Mouse (Mus musculus): ENCODE results near the gene Pik3ap1. TPM values are rescaled to one million over a fixed set of nuclear protein-coding genes. Genes with fewer than 3 reads are reported as not detected.
A peak's percentile ranks its signal among the peaks of the same experiment; 100 is the strongest.

The Pik3ap1 gene
- polyA plus RNA-seq, 1 experiment from 2014 or later: 3.0 TPM

- H3K9ac ChIP-seq (replicated peaks; ENCODE audit: low read length): no peak overlapping the region
- H3K36me3 ChIP-seq (replicated peaks; ENCODE audit: control insufficient read depth, insufficient read depth, low read depth, low read length): no peaks in the 10 kb centered on the region
- no peaks in the 10 kb centered on the region for H3K9me3 ChIP-seq (replicated peaks; ENCODE audit: control insufficient read depth, low read length)
- H3K4me2 ChIP-seq (ENCODE audit: low read depth, low read length): no peak overlapping the region
- DNase-seq (ENCODE audit: low spot score) (no peak), ATAC-seq (replicated peaks; ENCODE audit: insufficient number of reproducible peaks, low FRiP score, low TSS enrichment, low read depth) (no peak)
- WGBS: 84% methylated on average over 4 of the region's 4 CpGs
- H3K27ac ChIP-seq (replicated peaks; ENCODE audit: low read depth, low read length): no peak overlapping the region
- H3K4me3 ChIP-seq (ENCODE audit: low read depth, low read length): no peak overlapping the region
- no peaks in the 10 kb centered on the region for H3K4me1 ChIP-seq (ENCODE audit: control insufficient read depth, insufficient read depth, low read length)
- no peaks in the 10 kb centered on the region; the same call in 1 of the 2 replicates for H3K27me3 ChIP-seq (ENCODE audit: control insufficient read depth, insufficient read depth, low read length)
These were observed 102.7 kb downstream of the Pik3ap1 start for GRCm38 (mm10) chr19:41282216-41282615.

GRCm38 (mm10) chr19:41279724-41280244 is 105.1 kb downstream of the Pik3ap1 start:
- Histone ChIP-seq H3K9ac (replicated peaks; ENCODE audit: low read length) (no peak overlapping the region), H3K4me3 (ENCODE audit: low read depth, low read length) (no peak overlapping the region), H3K27me3 (ENCODE audit: control insufficient read depth, insufficient read depth, low read length) (no peaks in the 10 kb centered on the region), H3K4me2 (ENCODE audit: low read depth, low read length) (no peak overlapping the region), H3K4me1 (ENCODE audit: control insufficient read depth, insufficient read depth, low read length) (no peaks in the 10 kb centered on the region), H3K27ac (replicated peaks; ENCODE audit: low read depth, low read length) (no peak overlapping the region), H3K9me3 (replicated peaks; ENCODE audit: control insufficient read depth, low read length) (no peaks in the 10 kb centered on the region), H3K36me3 (replicated peaks; ENCODE audit: control insufficient read depth, insufficient read depth, low read depth, low read length) (no peaks in the 10 kb centered on the region)
- no peak for ATAC-seq (replicated peaks; ENCODE audit: insufficient number of reproducible peaks, low FRiP score, low TSS enrichment, low read depth)
- DNase-seq (ENCODE audit: low spot score): no peak
- 73% methylated on average over 8 of the region's 8 CpGs for WGBS

DNA sequence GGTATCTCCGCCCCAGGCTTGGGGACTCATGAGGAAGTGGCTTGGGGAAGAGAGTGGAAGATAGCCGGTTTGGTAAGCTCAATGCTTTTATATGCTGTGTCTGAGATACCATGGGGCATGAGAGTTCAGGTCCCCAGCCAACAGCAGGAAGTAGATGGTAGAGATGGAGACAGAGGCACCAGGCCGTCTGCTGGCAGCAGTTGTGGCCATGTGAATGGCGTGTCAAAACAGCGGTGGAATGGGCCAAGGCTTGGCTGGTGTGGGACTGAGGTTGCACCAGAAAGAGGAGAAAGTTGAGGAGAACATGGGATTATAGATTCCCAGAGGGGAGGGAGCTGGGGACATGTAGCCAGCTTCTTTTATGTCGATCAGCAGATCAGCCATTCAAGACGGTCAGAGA is 106.3 kb downstream of the Pik3ap1 start:
- WGBS: 87% methylated on average over 7 of the region's 7 CpGs
- Histone ChIP-seq H3K4me3 (ENCODE audit: low read depth, low read length) (no peak overlapping the region), H3K4me2 (ENCODE audit: low read depth, low read length) (no peak overlapping the region), H3K27ac (replicated peaks; ENCODE audit: low read depth, low read length) (no peak overlapping the region), H3K9ac (replicated peaks; ENCODE audit: low read length) (no peak overlapping the region), H3K27me3 (ENCODE audit: control insufficient read depth, insufficient read depth, low read length) (no peaks in the 10 kb centered on the region), H3K36me3 (replicated peaks; ENCODE audit: control insufficient read depth, insufficient read depth, low read depth, low read length) (no peaks in the 10 kb centered on the region), H3K4me1 (ENCODE audit: control insufficient read depth, insufficient read depth, low read length) (no peaks in the 10 kb centered on the region), H3K9me3 (replicated peaks; ENCODE audit: control insufficient read depth, low read length) (no peaks in the 10 kb centered on the region)
- no peak for DNase-seq (ENCODE audit: low spot score)
- no peak for ATAC-seq (replicated peaks; ENCODE audit: insufficient number of reproducible peaks, low FRiP score, low TSS enrichment, low read depth)

DNA sequence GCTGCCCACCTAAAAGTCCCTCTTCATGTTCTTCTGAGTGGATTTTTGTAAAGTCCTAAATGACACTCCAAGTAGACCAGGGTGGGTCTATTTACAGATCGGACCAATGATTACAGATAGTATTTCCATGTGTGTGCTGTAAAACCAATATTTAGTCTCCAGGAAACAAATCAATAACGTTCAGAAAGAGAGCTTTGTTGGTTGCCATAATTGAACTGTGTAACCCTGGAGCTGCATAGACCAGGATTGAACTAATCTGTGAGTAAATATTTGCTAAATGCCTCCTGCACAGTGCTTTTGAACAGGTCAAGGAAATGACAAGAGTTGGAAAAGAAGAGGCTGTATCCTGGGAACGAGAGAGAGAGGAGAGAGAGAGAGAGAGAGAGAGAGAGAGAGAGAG is 109.3 kb downstream of the Pik3ap1 start:
- WGBS: 70% methylated on average over 3 of the region's 3 CpGs
- no peak overlapping the region for H3K27ac ChIP-seq (replicated peaks; ENCODE audit: low read depth, low read length)
- ATAC-seq (replicated peaks; ENCODE audit: insufficient number of reproducible peaks, low FRiP score, low TSS enrichment, low read depth) (no peak), DNase-seq (ENCODE audit: low spot score) (no peak)
- no peaks in the 10 kb centered on the region for H3K27me3 ChIP-seq (ENCODE audit: control insufficient read depth, insufficient read depth, low read length)
- no peaks in the 10 kb centered on the region for H3K4me1 ChIP-seq (ENCODE audit: control insufficient read depth, insufficient read depth, low read length)
- H3K4me3 ChIP-seq (ENCODE audit: low read depth, low read length): no peak overlapping the region
- no peaks in the 10 kb centered on the region for H3K9me3 ChIP-seq (replicated peaks; ENCODE audit: control insufficient read depth, low read length)
- H3K36me3 ChIP-seq (replicated peaks; ENCODE audit: control insufficient read depth, insufficient read depth, low read depth, low read length): no peaks in the 10 kb centered on the region
- no peak overlapping the region for H3K9ac ChIP-seq (replicated peaks; ENCODE audit: low read length)
- no peak overlapping the region for H3K4me2 ChIP-seq (ENCODE audit: low read depth, low read length)

GRCm38 (mm10) chr19:41270906-41271305 is 114.0 kb downstream of the Pik3ap1 start:
- H3K4me1 ChIP-seq (ENCODE audit: control insufficient read depth, insufficient read depth, low read length): no peaks in the 10 kb centered on the region
- H3K4me2 ChIP-seq (ENCODE audit: low read depth, low read length): no peak overlapping the region
- DNase-seq (ENCODE audit: low spot score) (no peak), ATAC-seq (replicated peaks; ENCODE audit: insufficient number of reproducible peaks, low FRiP score, low TSS enrichment, low read depth) (no peak)
- H3K36me3 ChIP-seq (replicated peaks; ENCODE audit: control insufficient read depth, insufficient read depth, low read depth, low read length): no peaks in the 10 kb centered on the region
- H3K4me3 ChIP-seq (ENCODE audit: low read depth, low read length): no peak overlapping the region
- H3K9ac ChIP-seq (replicated peaks; ENCODE audit: low read length): no peak overlapping the region
- 80% methylated on average over 7 of the region's 7 CpGs for WGBS
- no peaks in the 10 kb centered on the region for H3K9me3 ChIP-seq (replicated peaks; ENCODE audit: control insufficient read depth, low read length)
- H3K27me3 ChIP-seq (ENCODE audit: control insufficient read depth, insufficient read depth, low read length): no peaks in the 10 kb centered on the region
- no peak overlapping the region for H3K27ac ChIP-seq (replicated peaks; ENCODE audit: low read depth, low read length)

- H3K4me1 ChIP-seq (ENCODE audit: control insufficient read depth, insufficient read depth, low read length): no peaks in the 10 kb centered on the region
- H3K4me3 ChIP-seq (ENCODE audit: low read depth, low read length): no peak overlapping the region
- H3K9me3 ChIP-seq (replicated peaks; ENCODE audit: control insufficient read depth, low read length): no peaks in the 10 kb centered on the region
- H3K36me3 ChIP-seq (replicated peaks; ENCODE audit: control insufficient read depth, insufficient read depth, low read depth, low read length): no peaks in the 10 kb centered on the region
- DNase-seq (ENCODE audit: low spot score) (peak; percentile 24), ATAC-seq (replicated peaks; ENCODE audit: insufficient number of reproducible peaks, low FRiP score, low TSS enrichment, low read depth) (no peak)
- H3K27me3 ChIP-seq (ENCODE audit: control insufficient read depth, insufficient read depth, low read length): no peaks in the 10 kb centered on the region
- no peak overlapping the region for H3K27ac ChIP-seq (replicated peaks; ENCODE audit: low read depth, low read length)
- no peak overlapping the region for H3K9ac ChIP-seq (replicated peaks; ENCODE audit: low read length)
- WGBS: 72% methylated on average over 9 of the region's 9 CpGs
- no peak overlapping the region for H3K4me2 ChIP-seq (ENCODE audit: low read depth, low read length)
These were observed 114.7 kb downstream of the Pik3ap1 start for GRCm38 (mm10) chr19:41270151-41270727.

DNA sequence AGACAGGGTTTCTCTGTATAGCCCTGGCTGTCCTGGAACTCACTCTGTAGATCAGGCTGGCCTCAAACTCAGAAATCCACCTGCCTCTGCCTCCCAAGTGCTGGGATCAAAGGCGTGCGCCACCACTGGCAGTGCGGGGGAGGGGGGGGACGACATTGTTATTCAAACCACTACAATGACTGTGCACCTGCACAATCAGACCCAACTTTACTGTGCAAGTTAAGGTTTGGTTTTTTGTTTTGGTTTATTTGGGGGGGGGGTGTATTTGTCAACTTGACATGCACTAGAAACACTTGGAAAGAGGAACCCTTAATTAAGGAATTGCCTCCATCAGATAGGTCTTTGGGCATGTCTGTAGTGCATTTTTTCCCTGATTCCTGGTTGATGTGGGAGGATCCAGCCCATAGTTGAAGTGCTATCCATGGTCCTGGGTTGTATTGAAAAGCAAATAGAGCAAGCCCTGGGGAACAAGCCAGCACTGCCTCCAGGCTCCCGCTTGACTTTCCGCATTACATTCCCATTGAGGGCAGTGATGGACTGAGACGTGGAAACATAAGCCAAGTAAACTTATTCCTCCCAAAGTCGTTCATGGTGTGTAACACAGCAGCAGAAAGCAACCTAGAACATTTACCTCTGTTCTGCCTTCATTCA is 118.5 kb downstream of the Pik3ap1 start:
- H3K27me3 ChIP-seq (ENCODE audit: control insufficient read depth, insufficient read depth, low read length): no peaks in the 10 kb centered on the region
- no peaks in the 10 kb centered on the region for H3K4me1 ChIP-seq (ENCODE audit: control insufficient read depth, insufficient read depth, low read length)
- no peak overlapping the region for H3K27ac ChIP-seq (replicated peaks; ENCODE audit: low read depth, low read length)
- WGBS: 56% methylated on average over 8 of the region's 8 CpGs
- ATAC-seq (replicated peaks; ENCODE audit: insufficient number of reproducible peaks, low FRiP score, low TSS enrichment, low read depth) (no peak), DNase-seq (ENCODE audit: low spot score) (no peak)
- no peaks in the 10 kb centered on the region for H3K9me3 ChIP-seq (replicated peaks; ENCODE audit: control insufficient read depth, low read length)
- H3K4me2 ChIP-seq (ENCODE audit: low read depth, low read length): no peak overlapping the region
- no peak overlapping the region for H3K9ac ChIP-seq (replicated peaks; ENCODE audit: low read length)
- H3K4me3 ChIP-seq (ENCODE audit: low read depth, low read length): no peak overlapping the region
- H3K36me3 ChIP-seq (replicated peaks; ENCODE audit: control insufficient read depth, insufficient read depth, low read depth, low read length): no peaks in the 10 kb centered on the region

- ATAC-seq (replicated peaks; ENCODE audit: insufficient number of reproducible peaks, low FRiP score, low TSS enrichment, low read depth) (no peak), DNase-seq (ENCODE audit: low spot score) (no peak)
- no peaks in the 10 kb centered on the region for H3K4me1 ChIP-seq (ENCODE audit: control insufficient read depth, insufficient read depth, low read length)
- H3K9ac ChIP-seq (replicated peaks; ENCODE audit: low read length): peak overlapping the region; percentile 98
- no peaks in the 10 kb centered on the region for H3K36me3 ChIP-seq (replicated peaks; ENCODE audit: control insufficient read depth, insufficient read depth, low read depth, low read length)
- H3K9me3 ChIP-seq (replicated peaks; ENCODE audit: control insufficient read depth, low read length): no peaks in the 10 kb centered on the region
- peak overlapping the region; percentile 97 for H3K4me3 ChIP-seq (ENCODE audit: low read depth, low read length)
- H3K4me2 ChIP-seq (ENCODE audit: low read depth, low read length): peak overlapping the region; percentile 72
- H3K27me3 ChIP-seq (ENCODE audit: control insufficient read depth, insufficient read depth, low read length): no peaks in the 10 kb centered on the region
- no peak overlapping the region for H3K27ac ChIP-seq (replicated peaks; ENCODE audit: low read depth, low read length)
- 44% methylated on average over 13 of the region's 13 CpGs for WGBS
These were observed 120.5 kb downstream of the Pik3ap1 start for GRCm38 (mm10) chr19:41264331-41264799.
